Mouse (Mus musculus) lung, postnatal 0 days (tissue): ENCODE data around the gene Zfp990. TPM values are rescaled to one million over a fixed set of nuclear protein-coding genes. Genes with fewer than 3 reads are reported as not detected.
"Not testable (repeated sequence)": the region's sequence is repeated elsewhere in the genome, so short reads cannot be mapped to it uniquely, and the experiment has no call there.

ENCODE experiments used
- ATAC-seq: fragments of 200-750 bp; cut with Nextera tagmentation; 2 replicates; pipeline ENCODE4 v1.8.0; 2017; ENCODE audit warnings: moderate library complexity
- DNase-seq: peaks from one replicate; pipeline ENCODE4 v3.0.0-alpha.2; 2016; ENCODE audit warnings: low spot score
- H3K27ac ChIP-seq: fragments of 300-500 bp; sonication (generic); 2 replicates; pipeline ENCODE4 v1.5.1; 2014; ENCODE audit warnings: antibody characterized with exemption, mild to moderate bottlenecking, low read length, mixed read lengths
- H3K27me3 ChIP-seq: fragments of 300-500 bp; sonication (generic); replicated peaks from 2 replicates; pipeline ENCODE4 v1.6.1; 2014; ENCODE audit warnings: low read length, mixed read lengths; ENCODE audit not compliant: insufficient read depth
- H3K36me3 ChIP-seq: fragments of 300-500 bp; sonication (generic); 2 replicates; pipeline ENCODE4 v1.6.1; 2014; ENCODE audit warnings: low read length, mixed read lengths; ENCODE audit not compliant: insufficient read depth
- H3K4me1 ChIP-seq: fragments of 300-500 bp; sonication (generic); 2 replicates; pipeline ENCODE4 v1.6.1; 2014; ENCODE audit warnings: antibody characterized with exemption, low read depth, low read length, mixed read lengths; ENCODE audit not compliant: insufficient read depth
- H3K4me2 ChIP-seq: fragments of 300-500 bp; sonication (generic); replicated peaks from 2 replicates; pipeline ENCODE4 v1.6.1; 2014; ENCODE audit warnings: low read depth, mild to moderate bottlenecking, low read length, moderate library complexity, mixed read lengths
- H3K4me3 ChIP-seq: fragments of 300-500 bp; sonication (generic); 2 replicates; pipeline ENCODE4 v1.5.1; 2014; ENCODE audit warnings: low read depth, low read length
- H3K9ac ChIP-seq: fragments of 300-500 bp; sonication (generic); replicated peaks from 2 replicates; pipeline ENCODE4 v1.6.1; 2014; ENCODE audit warnings: low read depth, mild to moderate bottlenecking
- H3K9me3 ChIP-seq: fragments of 300-500 bp; sonication (generic); 2 replicates; pipeline ENCODE4 v1.6.1; 2016; ENCODE audit warnings: low read length, mixed read lengths
- CTCF ChIP-seq: IDR thresholded peaks from 2 replicates; pipeline ENCODE4 v1.5.1; 2016; ENCODE audit warnings: antibody characterized with exemption, mild to moderate bottlenecking
- EP300 ChIP-seq: IDR thresholded peaks from 2 replicates; pipeline ENCODE4 v1.6.1; 2016; ENCODE audit warnings: antibody characterized with exemption, mild to moderate bottlenecking, control low read depth
- WGBS: fragments of 180-500 bp; shearing (Covaris S2); extraction: QIAGEN DNeasy Blood & Tissue Kit; methylation state at CpG from one replicate; pipeline ENCODE4 v1.1.7; 2014; 5-methylcytosine and 5-hydroxymethylcytosine counted together
- polyA plus RNA-seq: library from polyadenylated mRNA; unstranded; fragments of >200 nt; fragmentation: Nextera tagmentation; extraction: Ambion mirVana; gene quantifications from 2 replicates; pipeline ENCODE4 v1.2.1, GENCODE M21; 2015

Zfp990 gene
- not detected in 2 replicates for polyA plus RNA-seq

- not testable (repeated sequence) for H3K4me2 ChIP-seq, ATAC-seq, H3K36me3 ChIP-seq, H3K9ac ChIP-seq, DNase-seq, H3K27me3 ChIP-seq, H3K4me3 ChIP-seq, H3K9me3 ChIP-seq, H3K27ac ChIP-seq, H3K4me1 ChIP-seq
- 67% methylated on average over 4 of the region's 4 CpGs for WGBS
Measured at GRCm38 (mm10) chr4:145510459-145510858, at the start of gene Zfp990. Zfp990 (plus strand) TSS chr4:145510759.

- H3K36me3 ChIP-seq, H3K9me3 ChIP-seq, H3K4me3 ChIP-seq, H3K27me3 ChIP-seq, ATAC-seq, H3K4me1 ChIP-seq, DNase-seq, H3K9ac ChIP-seq, H3K27ac ChIP-seq: not testable (repeated sequence)
- 27% methylated on average over 48 of the region's 68 CpGs for WGBS
- H3K4me2 ChIP-seq, result peak overlapping the region; percentile 35
Measured at GRCm38 (mm10) chr4:145463553-145464253, 46.9 kb upstream of the Zfp990 start.

GRCm38 (mm10) chr4:145478128-145478527 lies 32.4 kb upstream of the Zfp990 start:
- no peak overlapping the region for H3K4me2 ChIP-seq
- H3K27ac ChIP-seq, result no peak overlapping the region
- no peaks in the 10 kb centered on the region for H3K36me3 ChIP-seq
- peaks cover 4% of the 10 kb centered on the region; the same call in 1 of the 2 replicates for H3K9me3 ChIP-seq
- no peak for DNase-seq
- WGBS, result 64% methylated on average over 3 of the region's 3 CpGs
- H3K4me1 ChIP-seq, result no peaks in the 10 kb centered on the region
- H3K9ac ChIP-seq, result no peak overlapping the region
- H3K4me3 ChIP-seq, result no peak overlapping the region
- H3K27me3 ChIP-seq, result no peaks in the 10 kb centered on the region
- no peak for TF ChIP-seq EP300
- no peak for TF ChIP-seq CTCF
- no peak for ATAC-seq

GRCm38 (mm10) chr4:145480699-145481098 lies 29.9 kb upstream of the Zfp990 start:
- not testable (repeated sequence) for H3K27ac ChIP-seq, H3K9ac ChIP-seq, H3K36me3 ChIP-seq, H3K4me3 ChIP-seq, H3K4me2 ChIP-seq, H3K27me3 ChIP-seq, H3K4me1 ChIP-seq, DNase-seq, ATAC-seq, H3K9me3 ChIP-seq
- 82% methylated on average over 8 of the region's 8 CpGs for WGBS

- H3K9ac ChIP-seq, result no peak overlapping the region
- no peak overlapping the region for H3K4me3 ChIP-seq
- H3K27me3 ChIP-seq, result no peaks in the 10 kb centered on the region
- no peak overlapping the region for H3K27ac ChIP-seq
- no peaks in the 10 kb centered on the region for H3K36me3 ChIP-seq
- TF ChIP-seq CTCF, result no peak
- no peak for TF ChIP-seq EP300
- ATAC-seq, result no peak
- no peak overlapping the region for H3K4me2 ChIP-seq
- H3K9me3 ChIP-seq, result no peaks in the 10 kb centered on the region
- H3K4me1 ChIP-seq, result no peaks in the 10 kb centered on the region
- no peak for DNase-seq
Measured at GRCm38 (mm10) chr4:145489396-145489795, 21.2 kb upstream of the Zfp990 start.

- H3K4me3 ChIP-seq, result no peak overlapping the region
- H3K9ac ChIP-seq, result no peak overlapping the region
- no peaks in the 10 kb centered on the region for H3K9me3 ChIP-seq
- H3K36me3 ChIP-seq, result no peaks in the 10 kb centered on the region
- H3K4me1 ChIP-seq, result no peaks in the 10 kb centered on the region
- H3K27ac ChIP-seq, result no peak overlapping the region
- no peaks in the 10 kb centered on the region for H3K27me3 ChIP-seq
- ATAC-seq, result no peak
- H3K4me2 ChIP-seq, result no peak overlapping the region
- TF ChIP-seq EP300 (no peak), CTCF (no peak)
- no peak for DNase-seq
- 77% methylated on average over 11 of the region's 11 CpGs for WGBS
Measured at GRCm38 (mm10) chr4:145492132-145492531, 18.4 kb upstream of the Zfp990 start.

GRCm38 (mm10) chr4:145493316-145493715 lies 17.2 kb upstream of the Zfp990 start:
- not testable (repeated sequence) for H3K27ac ChIP-seq, DNase-seq, ATAC-seq, H3K9ac ChIP-seq, H3K36me3 ChIP-seq, H3K9me3 ChIP-seq, H3K27me3 ChIP-seq, H3K4me3 ChIP-seq, H3K4me1 ChIP-seq, H3K4me2 ChIP-seq
- WGBS, result 66% methylated on average over 2 of the region's 2 CpGs

GRCm38 (mm10) chr4:145514637-145515036 lies 4.1 kb downstream of the Zfp990 start:
- WGBS, result 68% methylated on average over 1 of the region's 2 CpGs
- not testable (repeated sequence) for H3K27ac ChIP-seq, H3K4me1 ChIP-seq, H3K36me3 ChIP-seq, ATAC-seq, H3K4me2 ChIP-seq, H3K9me3 ChIP-seq, H3K9ac ChIP-seq, H3K27me3 ChIP-seq, DNase-seq, H3K4me3 ChIP-seq

GRCm38 (mm10) chr4:145515776-145516565 lies 5.4 kb downstream of the Zfp990 start:
- not testable (repeated sequence) for H3K36me3 ChIP-seq, ATAC-seq
- 63% methylated on average over 4 of the region's 4 CpGs for WGBS

More at GRCm38 (mm10) chr4:145515776-145516565, 5.4 kb downstream of the Zfp990 start:
- H3K27me3 ChIP-seq, H3K9ac ChIP-seq, H3K4me3 ChIP-seq, H3K4me2 ChIP-seq, DNase-seq, H3K27ac ChIP-seq, H3K9me3 ChIP-seq, H3K4me1 ChIP-seq: not testable (repeated sequence)
